Mouse (Mus musculus): ENCODE data around the gene Psmb10. TPM values are rescaled to one million over a fixed set of nuclear protein-coding genes. Genes with fewer than 3 reads are reported as not detected.

The Psmb10 gene
- total and polyA plus RNA-seq, 3 experiments, result 136 to 228 (median 227) TPM

GRCm38 (mm10) chr8:105966692-105967311, 28.6 kb upstream of the Psmb10 start:
- Histone ChIP-seq H3K27ac (ENCODE audit: insufficient read depth, low read depth) (no peak overlapping the region), H3K4me1 (ENCODE audit: control insufficient read depth in 1 of 2, insufficient read depth in 2 of 2) (peaks cover 6 to 12% of the 10 kb centered on the region in 2 experiments)
- dilution Hi-C loops (cut with MboI; ENCODE audit: extremely low pct_ligation_motif_present, extremely low pct_unique_long_range_greater_than_20kb, low sequenced_read_pairs), result no loop called here

GRCm38 (mm10) chr8:105965905-105966341, 27.7 kb upstream of the Psmb10 start, which contains the start of gene Slc12a4:
TSS of gene Slc12a4 (minus strand) at chr8:105966097.
- dilution Hi-C loops (cut with MboI; ENCODE audit: extremely low pct_ligation_motif_present, extremely low pct_unique_long_range_greater_than_20kb, low sequenced_read_pairs), result no loop called here
- in situ Hi-C loops (cut with MboI; ENCODE audit: low pct_ligation_motif_present, low pct_unique_long_range_greater_than_20kb, low sequenced_read_pairs), result no loop called here
- peaks cover 6 to 14% of the 10 kb centered on the region in 2 experiments for H3K4me1 ChIP-seq (ENCODE audit: control insufficient read depth in 1 of 2, insufficient read depth in 2 of 2)

More at GRCm38 (mm10) chr8:105966692-105967311, 28.6 kb upstream of the Psmb10 start:
- Histone ChIP-seq H3K9ac (ENCODE audit: insufficient read depth, low read depth) (no peak overlapping the region), H3K27me3 (replicated peaks) (peaks cover 19% of the 10 kb centered on the region), H3K36me3 (replicated peaks in 1 of 2; ENCODE audit: control insufficient read depth in 1 of 2, insufficient read depth in 1 of 2, low read length in 1 of 2) (no peaks in the 10 kb centered on the region), H3K4me2 (ENCODE audit: insufficient read depth, low read depth, poor library complexity, severe bottlenecking) (no peak overlapping the region), H3K4me3 (replicated peaks in 1 of 3; ENCODE audit: low read depth in 2 of 3, low read length in 2 of 3, poor library complexity in 1 of 3) (no peak overlapping the region), H3K79me2 (replicated peaks; ENCODE audit: control insufficient read depth, extremely low read depth, insufficient read depth, poor library complexity, severe bottlenecking) (no peaks in the 10 kb centered on the region), H3K9me3 (replicated peaks; ENCODE audit: low read length) (no peaks in the 10 kb centered on the region)
- TF ChIP-seq BHLHE40 (IDR thresholded peaks at IDR 0.05; ENCODE audit: low read depth, low read length) (no peak), KAT2A (IDR thresholded peaks at IDR 0.05; ENCODE audit: insufficient replicate concordance, low read length) (no peak), SMC3 (IDR thresholded peaks at IDR 0.05; ENCODE audit: low read depth, low read length) (no peak), NELFE (IDR thresholded peaks at IDR 0.05; ENCODE audit: low read depth, low read length) (no peak), CTCF (conservative IDR thresholded peaks at IDR 0.05 in 1 of 2, IDR thresholded peaks at IDR 0.05 in 1 of 2; ENCODE audit: low read depth in 2 of 2, low read length in 2 of 2) (no peak), RAD21 (IDR thresholded peaks at IDR 0.05; ENCODE audit: low read depth, low read length) (no peak), ZC3H11A (IDR thresholded peaks at IDR 0.05; ENCODE audit: low read depth, low read length) (no peak), MAX (IDR thresholded peaks at IDR 0.05; ENCODE audit: low read length) (no peak), CHD2 (IDR thresholded peaks at IDR 0.05; ENCODE audit: low read length) (no peak)
- in situ Hi-C loops (cut with MboI; ENCODE audit: low pct_ligation_motif_present, low pct_unique_long_range_greater_than_20kb, low sequenced_read_pairs), result no loop called here
- DNase-seq (ENCODE audit: extremely low read depth), result no peak

More at GRCm38 (mm10) chr8:105965905-105966341, 27.7 kb upstream of the Psmb10 start, which contains the start of gene Slc12a4:
- Histone ChIP-seq H3K36me3 (replicated peaks in 1 of 2; ENCODE audit: control insufficient read depth in 1 of 2, insufficient read depth in 1 of 2, low read length in 1 of 2) (no peaks in the 10 kb centered on the region), H3K27ac (ENCODE audit: insufficient read depth, low read depth) (no peak within 1 kb of the TSS), H3K27me3 (replicated peaks) (peaks cover 19% of the 10 kb centered on the region), H3K4me3 (replicated peaks in 1 of 3; ENCODE audit: low read depth in 2 of 3, low read length in 2 of 3, poor library complexity in 1 of 3) (peak within 1 kb of the TSS; percentile 69 to 88 (median 81)), H3K79me2 (replicated peaks; ENCODE audit: control insufficient read depth, extremely low read depth, insufficient read depth, poor library complexity, severe bottlenecking) (no peaks in the 10 kb centered on the region), H3K9ac (ENCODE audit: insufficient read depth, low read depth) (peak within 1 kb of the TSS; percentile 62), H3K4me2 (ENCODE audit: insufficient read depth, low read depth, poor library complexity, severe bottlenecking) (peak within 1 kb of the TSS; percentile 42), H3K9me3 (replicated peaks; ENCODE audit: low read length) (no peaks in the 10 kb centered on the region)
- DNase-seq (ENCODE audit: extremely low read depth), result peak; percentile 44
- TF ChIP-seq UBTF (IDR thresholded peaks at IDR 0.05; ENCODE audit: low read depth, low read length) (no peak), RAD21 (IDR thresholded peaks at IDR 0.05; ENCODE audit: low read depth, low read length) (no peak), POLR2A (IDR thresholded peaks at IDR 0.05; ENCODE audit: low read depth, low read length) (peak; percentile 70), TCF12 (IDR thresholded peaks at IDR 0.05; ENCODE audit: low read depth, low read length) (0 out of 2 replicates have a peak, but pooled peaks have one; percentile 12), JUN (IDR thresholded peaks at IDR 0.05; ENCODE audit: insufficient read depth, low read depth, low read length) (no peak), MYC (IDR thresholded peaks at IDR 0.05; ENCODE audit: low read depth, low read length) (no peak), ZKSCAN1 (IDR thresholded peaks at IDR 0.05; ENCODE audit: borderline replicate concordance, low read depth, low read length) (no peak), ZMIZ1 (IDR thresholded peaks at IDR 0.05; ENCODE audit: low read depth, low read length) (no peak), MEF2A (IDR thresholded peaks at IDR 0.05; ENCODE audit: borderline replicate concordance, low read depth, low read length) (no peak), ELF1 (IDR thresholded peaks at IDR 0.05; ENCODE audit: low read depth, low read length) (peak; percentile 65), MAZ (IDR thresholded peaks at IDR 0.05; ENCODE audit: low read depth, low read length) (peak; percentile 76; the same call in 1 of the 2 replicates), MXI1 (IDR thresholded peaks at IDR 0.05; ENCODE audit: low read depth, low read length) (0 out of 2 replicates have a peak, but pooled peaks have one; percentile 3), SIN3A (IDR thresholded peaks at IDR 0.05; ENCODE audit: low read length) (no peak)
